Mouse (Mus musculus): ENCODE results near the gene Actl6b.

DNA sequence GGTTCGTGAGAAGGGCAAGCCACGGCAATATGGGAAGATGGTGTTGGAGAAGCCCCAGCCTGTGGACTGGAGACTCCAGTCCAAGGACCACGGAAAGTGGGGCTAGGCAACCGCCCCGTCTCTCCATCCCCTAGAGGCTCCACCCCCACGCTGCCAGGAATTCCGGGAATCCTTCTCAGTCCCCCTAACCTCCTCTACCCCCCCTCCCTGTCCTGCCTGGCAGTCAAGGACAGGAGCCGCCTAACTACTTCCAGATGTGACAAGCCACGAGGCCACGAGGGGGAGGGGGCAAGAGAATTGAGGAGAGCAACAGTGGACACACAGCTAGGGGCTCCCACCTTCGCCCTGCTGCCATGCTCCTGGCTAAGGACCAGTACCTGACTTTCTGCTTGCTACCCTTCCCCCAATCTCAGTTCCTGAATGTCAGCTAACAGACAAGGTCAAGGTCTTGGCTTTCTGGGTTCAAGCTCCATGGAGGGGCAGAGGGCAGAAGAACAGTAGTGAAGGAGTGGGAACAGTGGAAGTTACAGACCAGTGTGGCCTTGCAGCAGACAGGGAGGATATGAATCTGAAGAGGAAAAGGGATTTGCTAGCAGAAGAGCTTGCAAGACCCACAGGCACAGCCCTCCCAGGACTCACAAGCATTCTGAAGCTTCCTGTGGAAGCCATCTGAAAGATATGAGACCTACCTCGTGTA is 57.4 kb downstream of the Actl6b start:
- TF ChIP-seq CTCF (IDR thresholded peaks at IDR 0.05; ENCODE audit: control insufficient read depth, insufficient read depth, low read length), result no peak
- no peak for TF ChIP-seq POLR2A (IDR thresholded peaks at IDR 0.05; ENCODE audit: borderline replicate concordance, control insufficient read depth, low read depth, low read length)
